Mouse (Mus musculus): ENCODE data around the gene Stac. TPM values are rescaled to one million over a fixed set of nuclear protein-coding genes. Genes with fewer than 3 reads are reported as not detected.

The Stac gene
- under 1 TPM; 0.16 to 0.64 TPM for total RNA-seq (2021)
- 0.35 and 0.43 TPM in 2 replicates for polyA plus RNA-seq (2012; rRNA removed)
- long read RNA-seq, partial matches to known transcripts: 1 of 2 reads
- long read RNA-seq, other reads (novel, unspliced or antisense): 0 of 2 reads

- 4% methylated on average over 63 of the region's 64 CpGs for WGBS
- peak; percentile 4 to 25 for DNase-seq
- Histone ChIP-seq H3K9ac (ENCODE audit: low read depth, low read length) (peak within 1 kb of the TSS; percentile 5; the same call in 1 of the 2 replicates), H3K4me3 (peak within 1 kb of the TSS; percentile 27), H3K36me3 (ENCODE audit: control insufficient read depth, insufficient read depth, low read length) (no peaks in the 10 kb centered on the region), H3K4me1 (ENCODE audit: control insufficient read depth, insufficient read depth, low read length) (no peaks in the 10 kb centered on the region), H3K27me3 (ENCODE audit: control insufficient read depth, insufficient read depth, low read length) (peaks cover 5% of the 10 kb centered on the region), H3K79me2 (replicated peaks; ENCODE audit: control insufficient read depth, insufficient read depth, low read length) (no peaks in the 10 kb centered on the region), H3K27ac (no peak within 1 kb of the TSS; the same call in 1 of the 2 replicates)
- intact Hi-C loops (cut with DNase I): no loop called here
- TF ChIP-seq CTCF (IDR thresholded peaks at IDR 0.05): no peak
- TF ChIP-seq POLR2A (IDR thresholded peaks at IDR 0.05; ENCODE audit: insufficient read depth, low read depth, low read length): no peak
- TF ChIP-seq EP300 (IDR thresholded peaks at IDR 0.05; ENCODE audit: insufficient read depth, low read depth, low read length): no peak
These were observed at the start of gene Stac for GRCm38 (mm10) chr9:111689680-111690483. Gene Stac, minus strand, starts transcription at chr9:111690348.

- no peak for DNase-seq
- Histone ChIP-seq H3K9ac (ENCODE audit: low read depth, low read length) (no peak overlapping the region), H3K27ac (no peak overlapping the region), H3K79me2 (replicated peaks; ENCODE audit: control insufficient read depth, insufficient read depth, low read length) (no peaks in the 10 kb centered on the region), H3K36me3 (ENCODE audit: control insufficient read depth, insufficient read depth, low read length) (no peaks in the 10 kb centered on the region), H3K4me1 (ENCODE audit: control insufficient read depth, insufficient read depth, low read length) (no peaks in the 10 kb centered on the region), H3K4me3 (no peak overlapping the region), H3K27me3 (ENCODE audit: control insufficient read depth, insufficient read depth, low read length) (no peaks in the 10 kb centered on the region)
- WGBS: 60% methylated on average over 10 of the region's 10 CpGs
- intact Hi-C loops (cut with DNase I): no loop called here
- no peak for TF ChIP-seq CTCF (IDR thresholded peaks at IDR 0.05)
These were observed 49.5 kb upstream of the Stac start for GRCm38 (mm10) chr9:111739431-111740245.

- intact Hi-C loops (cut with DNase I): no loop called here
- TF ChIP-seq EP300 (IDR thresholded peaks at IDR 0.05; ENCODE audit: insufficient read depth, low read depth, low read length) (no peak), CTCF (IDR thresholded peaks at IDR 0.05) (no peak), POLR2A (IDR thresholded peaks at IDR 0.05; ENCODE audit: insufficient read depth, low read depth, low read length) (no peak)
- Histone ChIP-seq H3K4me1 (ENCODE audit: control insufficient read depth, insufficient read depth, low read length) (no peaks in the 10 kb centered on the region), H3K27me3 (ENCODE audit: control insufficient read depth, insufficient read depth, low read length) (no peaks in the 10 kb centered on the region), H3K36me3 (ENCODE audit: control insufficient read depth, insufficient read depth, low read length) (no peaks in the 10 kb centered on the region), H3K79me2 (replicated peaks; ENCODE audit: control insufficient read depth, insufficient read depth, low read length) (no peaks in the 10 kb centered on the region), H3K4me3 (no peak overlapping the region), H3K27ac (no peak overlapping the region), H3K9ac (ENCODE audit: low read depth, low read length) (no peak overlapping the region)
- 61% methylated on average over 3 of the region's 3 CpGs for WGBS
- DNase-seq: no peak
These were observed 48.9 kb upstream of the Stac start for GRCm38 (mm10) chr9:111739026-111739425.

GRCm38 (mm10) chr9:111737796-111738195 lies 47.6 kb upstream of the Stac start:
- Histone ChIP-seq H3K36me3 (ENCODE audit: control insufficient read depth, insufficient read depth, low read length) (no peaks in the 10 kb centered on the region), H3K9ac (ENCODE audit: low read depth, low read length) (no peak overlapping the region), H3K27ac (no peak overlapping the region), H3K4me1 (ENCODE audit: control insufficient read depth, insufficient read depth, low read length) (no peaks in the 10 kb centered on the region), H3K27me3 (ENCODE audit: control insufficient read depth, insufficient read depth, low read length) (no peaks in the 10 kb centered on the region), H3K4me3 (no peak overlapping the region), H3K79me2 (replicated peaks; ENCODE audit: control insufficient read depth, insufficient read depth, low read length) (no peaks in the 10 kb centered on the region)
- DNase-seq: no peak
- TF ChIP-seq EP300 (IDR thresholded peaks at IDR 0.05; ENCODE audit: insufficient read depth, low read depth, low read length) (no peak), POLR2A (IDR thresholded peaks at IDR 0.05; ENCODE audit: insufficient read depth, low read depth, low read length) (no peak), CTCF (IDR thresholded peaks at IDR 0.05) (no peak)
- WGBS: 77% methylated on average over 2 of the region's 2 CpGs
- intact Hi-C loops (cut with DNase I): no loop called here

- intact Hi-C loops (cut with DNase I): no loop called here
- 76% methylated on average over 3 of the region's 3 CpGs for WGBS
- no peaks in the 10 kb centered on the region for H3K79me2 ChIP-seq (replicated peaks; ENCODE audit: control insufficient read depth, insufficient read depth, low read length)
- no peaks in the 10 kb centered on the region for H3K27me3 ChIP-seq (ENCODE audit: control insufficient read depth, insufficient read depth, low read length)
- no peak overlapping the region for H3K9ac ChIP-seq (ENCODE audit: low read depth, low read length)
- no peaks in the 10 kb centered on the region for H3K36me3 ChIP-seq (ENCODE audit: control insufficient read depth, insufficient read depth, low read length)
- DNase-seq: no peak
- TF ChIP-seq EP300 (IDR thresholded peaks at IDR 0.05; ENCODE audit: insufficient read depth, low read depth, low read length) (no peak), CTCF (IDR thresholded peaks at IDR 0.05) (no peak), POLR2A (IDR thresholded peaks at IDR 0.05; ENCODE audit: insufficient read depth, low read depth, low read length) (no peak)
- no peak overlapping the region for H3K4me3 ChIP-seq
- no peak overlapping the region for H3K27ac ChIP-seq
- H3K4me1 ChIP-seq (ENCODE audit: control insufficient read depth, insufficient read depth, low read length): no peaks in the 10 kb centered on the region
These were observed 45.8 kb upstream of the Stac start for GRCm38 (mm10) chr9:111735931-111736330.
